Mouse (Mus musculus) liver, embryonic 14.5 days (tissue): ENCODE results near the gene Ooep.

Experiments
- CTCF ChIP-seq: IDR thresholded peaks from 2 replicates; pipeline ENCODE4 v1.5.1; 2016; ENCODE audit warnings: antibody characterized with exemption, low read depth, control low read depth
- EP300 ChIP-seq: IDR thresholded peaks from 2 replicates; pipeline ENCODE4 v1.6.1; 2016; ENCODE audit warnings: antibody characterized with exemption, low read depth

GRCm38 (mm10) chr9:78354665-78355578, 23.6 kb downstream of the Ooep start:
- TF ChIP-seq CTCF (no peak), EP300 (no peak)
